13 mouse cellular contexts compared by ENCODE assay signal in genomic region chr13:49024763-49025162, GRCm38 (mm10). TPM values are rescaled to one million over a fixed set of nuclear protein-coding genes. Genes with fewer than 3 reads are reported as not detected.
DNase-seq lines count a peak whose midpoint lies in the region; ATAC-seq and TF ChIP-seq lines count a peak whose summit lies in the region.
"Had no signal": no experiment of that assay in that cellular context is flagged by ENCODE, and none has a peak within 500 bp of the region (broad histone marks: within the 10 kb centered on the region; RNA-seq: fewer than 3 reads in every experiment).

No protein-coding gene starts in this region.

- H3K4me3 ChIP-seq in heart, embryonic 12.5 days: no peak overlapping the region
- H3K4me3 ChIP-seq in megakaryocyte, embryonic 14.5 days (replicated peaks): peak overlapping the region; percentile 28
- no peak overlapping the region for H3K4me3 ChIP-seq in myocyte
- H3K4me3 ChIP-seq: erythroblast, embryonic 14.5 days; hindbrain, embryonic 15.5 days had no signal

- no peaks in the 10 kb centered on the region for H3K9me3 ChIP-seq in heart, embryonic 12.5 days (replicated peaks)
- no peaks in the 10 kb centered on the region for H3K9me3 ChIP-seq in megakaryocyte, embryonic 14.5 days
- H3K9me3 ChIP-seq: hindbrain, embryonic 15.5 days had no signal

- H3K79me2 ChIP-seq in myocyte (ENCODE audit: control insufficient read depth, insufficient read depth): no peaks in the 10 kb centered on the region

- no peak overlapping the region for H3ac ChIP-seq in myocyte (ENCODE audit: control insufficient read depth, insufficient read length)

- peak; percentile 54 for ATAC-seq in heart, embryonic 12.5 days (ENCODE audit: insufficient number of reproducible peaks, low FRiP score)
- ATAC-seq in megakaryocyte, adult 5-6 weeks (ENCODE audit: poor library complexity, severe bottlenecking): no peak
- peak; percentile 40; the same call in 1 of the 2 replicates for ATAC-seq in granulocyte monocyte progenitor cell, adult 5-6 weeks (replicated peaks; ENCODE audit: poor library complexity, severe bottlenecking)

- peaks cover 25% of the 10 kb centered on the region for H3K4me1 ChIP-seq in heart, embryonic 12.5 days (replicated peaks)
- H3K4me1 ChIP-seq in megakaryocyte, embryonic 14.5 days: peaks cover 11% of the 10 kb centered on the region

- no peak for TF ChIP-seq POLR2A in myocyte (IDR thresholded peaks at IDR 0.05; ENCODE audit: insufficient read length, low read depth)

- no peak overlapping the region for H3K27ac ChIP-seq in heart, embryonic 12.5 days (ENCODE audit: poor library complexity, severe bottlenecking)
- H3K27ac ChIP-seq: hindbrain, embryonic 15.5 days had no signal

- peak overlapping the region; percentile 38 for H3K4me2 ChIP-seq in heart, embryonic 12.5 days
- H3K4me2 ChIP-seq in myocyte (ENCODE audit: low read depth): peak overlapping the region; percentile 4
- H3K4me2 ChIP-seq: hindbrain, embryonic 15.5 days had no signal

- H3K9ac ChIP-seq in heart, embryonic 12.5 days: no peak overlapping the region
- H3K9ac ChIP-seq: hindbrain, embryonic 15.5 days had no signal

- H3K36me3 ChIP-seq in heart, embryonic 12.5 days: no peaks in the 10 kb centered on the region
- no peaks in the 10 kb centered on the region for H3K36me3 ChIP-seq in megakaryocyte, embryonic 14.5 days (replicated peaks; ENCODE audit: low read length)
- no peaks in the 10 kb centered on the region for H3K36me3 ChIP-seq in myocyte (ENCODE audit: control insufficient read depth, insufficient read depth)
- H3K36me3 ChIP-seq: hindbrain, embryonic 15.5 days had no signal

- H3K27me3 ChIP-seq in heart, embryonic 12.5 days (replicated peaks): no peaks in the 10 kb centered on the region
- H3K27me3 ChIP-seq in megakaryocyte, embryonic 14.5 days (replicated peaks): peaks cover 31% of the 10 kb centered on the region
- no peaks in the 10 kb centered on the region for H3K27me3 ChIP-seq in myocyte (ENCODE audit: control insufficient read depth, insufficient read depth, insufficient read length)

- DNase-seq in heart, postnatal 4 days: no peak
- no peak for DNase-seq in adrenal gland, adult 18-20 months (ENCODE audit: low spot score in 2 of 2)
- DNase-seq in gastrocnemius, postnatal 4 days (ENCODE audit: low spot score in 2 of 2): no peak
- DNase-seq: heart, adult 18-20 months; layer of hippocampus, postnatal 36 days; thymus, postnatal 36 days had no signal

- WGBS in heart, embryonic 12.5 days: 11% methylated on average over 12 of the region's 12 CpGs

TF ChIP-seq in myocyte, 11 proteins besides CTCF, POLR2A, EP300 and RAD21:
- TF ChIP-seq MYOG (IDR thresholded peaks at IDR 0.05; ENCODE audit: control insufficient read depth in 1 of 3, insufficient read depth in 1 of 3, insufficient read length in 2 of 3, low read depth in 2 of 3) (peak in 1 of 3 experiments; percentile 57), TCF3 (IDR thresholded peaks at IDR 0.05; ENCODE audit: insufficient read length, low read depth) (no peak), MYOD1 (IDR thresholded peaks at IDR 0.05; ENCODE audit: control insufficient read depth in 1 of 3, insufficient read length in 2 of 3, low read depth in 2 of 3) (peak in 1 of 3 experiments; percentile 64)

RNA-seq across cellular contexts. Expression of gene Fam120a, which starts 56.9 kb away (rescaled TPM):
- 20.7 and 23.5 TPM in 2 replicates for polyA plus RNA-seq in heart, embryonic 12.5 days (2016; fragmentation: Nextera tagmentation; extraction: Ambion mirVana)
- 100 to 1,000 TPM; 112 to 118 TPM for total RNA-seq in heart, postnatal 4 days (2021)
- 60.7 and 71.7 TPM in 2 replicates for polyA plus RNA-seq in megakaryocyte, embryonic 14.5 days (2012; ENCODE audit: insufficient read depth, low replicate concordance)
- total RNA-seq in megakaryocyte, adult 5-6 weeks (2015): 191 and 192 TPM in 2 replicates
- total RNA-seq in megakaryocyte, adult 5-6 weeks (2017): 118 and 132 TPM in 2 replicates
- total RNA-seq in granulocyte monocyte progenitor cell, adult 5-6 weeks (2014; fragmentation: Nextera tagmentation): 161 and 168 TPM in 2 replicates
- 123 and 128 TPM in 2 replicates for total RNA-seq in granulocyte monocyte progenitor cell, adult 5-6 weeks (2017)
- polyA plus RNA-seq in myocyte (2012; fragmentation: generic; extraction: Trizol): 76.9 TPM
- 100 to 1,000 TPM; 148 to 180 TPM for total RNA-seq in adrenal gland, adult 18-20 months (2021)
- total RNA-seq in gastrocnemius, postnatal 4 days (2021): 100 to 1,000 TPM; 132 to 135 TPM
